Mouse (Mus musculus): ENCODE data around the gene Gm20388. TPM values are rescaled to one million over a fixed set of nuclear protein-coding genes. Genes with fewer than 3 reads are reported as not detected.
A peak's percentile ranks its signal among the peaks of the same experiment; 100 is the strongest.

The Gm20388 gene
- polyA plus RNA-seq, 1 experiment from 2014 or later, result not detected

DNA sequence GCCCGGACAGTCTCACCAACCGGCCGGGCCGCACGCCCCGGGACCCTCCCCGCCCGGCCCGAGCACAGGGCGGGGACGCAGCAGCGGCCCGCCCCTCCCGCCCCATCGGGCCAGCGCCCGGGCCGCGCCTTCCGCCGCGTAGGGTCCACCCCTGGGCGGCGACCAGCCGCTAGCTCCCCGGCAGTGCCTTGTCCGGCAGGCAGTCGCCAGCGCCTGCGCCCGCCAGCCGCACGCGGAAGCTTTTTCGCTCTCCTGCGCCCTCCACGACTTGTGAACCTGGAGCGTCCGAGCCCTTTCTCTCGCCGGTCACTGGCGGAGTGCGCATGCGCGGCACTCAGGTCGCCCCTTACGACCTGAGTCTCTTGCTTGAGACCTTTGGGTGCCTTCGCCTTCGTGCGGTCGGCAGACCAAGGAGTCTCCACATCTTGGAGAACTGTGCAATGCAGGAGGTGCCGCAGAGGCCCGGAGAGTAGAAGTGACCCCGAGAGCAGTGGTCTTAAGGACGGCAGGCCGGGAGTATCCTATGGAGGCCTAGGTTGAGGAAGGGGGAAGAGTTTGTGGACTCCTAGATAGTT lies 4072.3 kb downstream of the Gm20388 start, which contains the start of gene Abcb10:
Abcb10 (minus strand) TSS at position 297 of the 575 bp plus-strand sequence.
- Histone ChIP-seq H3K9me3 (no peaks in the 10 kb centered on the region), H3K27ac (peak within 1 kb of the TSS; percentile 83), H3K4me1 (peaks cover 8% of the 10 kb centered on the region; the same call in 1 of the 2 replicates), H3K27me3 (no peaks in the 10 kb centered on the region), H3K4me3 (peak within 1 kb of the TSS; percentile 76), H3K36me3 (no peaks in the 10 kb centered on the region), H3K9ac (peak within 1 kb of the TSS; percentile 82), H3K4me2 (replicated peaks) (peak within 1 kb of the TSS; percentile 92)
- WGBS, result under 1% methylated on average over 54 of the region's 56 CpGs
- peak; percentile 92 for ATAC-seq (ENCODE audit: insufficient number of reproducible peaks, insufficient read depth, low FRiP score, low TSS enrichment)

DNA sequence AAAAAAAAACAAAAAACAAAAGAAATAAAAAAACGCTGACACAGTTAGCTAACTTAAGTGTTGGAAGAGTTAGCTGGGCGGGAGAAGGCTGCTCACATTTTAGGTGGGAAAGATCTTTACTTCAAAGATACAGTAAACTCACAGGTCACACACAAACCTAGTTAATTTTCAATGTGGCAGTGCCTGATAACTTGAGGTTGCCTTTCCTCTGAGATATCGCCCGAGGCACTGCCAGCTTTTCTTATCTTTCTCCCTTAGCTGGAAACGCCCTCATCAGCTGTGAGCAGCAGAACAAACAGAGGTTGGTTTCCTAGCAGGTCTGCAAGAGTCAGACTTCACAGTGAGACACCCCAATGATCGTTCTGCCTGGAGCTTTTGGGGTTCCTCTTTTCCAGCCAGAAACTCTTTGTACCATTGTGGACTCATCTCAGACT lies 4078.0 kb downstream of the Gm20388 start:
- no peak overlapping the region for H3K4me3 ChIP-seq
- WGBS, result 58% methylated on average over 6 of the region's 6 CpGs
- no peak for ATAC-seq (ENCODE audit: insufficient number of reproducible peaks, insufficient read depth, low FRiP score, low TSS enrichment)

DNA sequence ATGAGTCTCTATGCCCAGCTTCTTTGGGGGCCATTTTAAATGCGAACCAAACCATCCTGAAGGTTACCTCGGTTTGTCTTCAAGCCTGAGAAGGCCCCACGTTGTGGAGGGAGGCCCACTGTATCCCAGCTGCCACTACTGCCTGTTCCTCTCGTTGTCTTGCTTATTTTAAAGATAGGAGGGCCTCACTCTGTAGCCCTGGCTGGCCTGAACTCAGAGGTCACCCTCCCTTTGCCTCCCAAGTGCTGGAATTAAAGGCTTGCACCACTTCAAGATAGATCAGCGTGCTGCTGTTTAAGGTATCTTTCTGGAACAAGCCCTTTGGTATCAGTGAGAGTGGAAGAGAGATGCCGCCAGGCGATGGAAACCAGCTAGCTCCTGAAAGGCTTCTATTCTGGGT lies 4078.5 kb downstream of the Gm20388 start:
- Histone ChIP-seq H3K4me2 (replicated peaks) (no peak overlapping the region), H3K27ac (no peak overlapping the region), H3K27me3 (no peaks in the 10 kb centered on the region), H3K9me3 (no peaks in the 10 kb centered on the region), H3K36me3 (0 out of 2 replicates have a peak, but pooled peaks cover under 1% of the 10 kb centered on the region), H3K4me1 (no peaks in the 10 kb centered on the region), H3K4me3 (no peak overlapping the region), H3K9ac (no peak overlapping the region)
- no peak for ATAC-seq (ENCODE audit: insufficient number of reproducible peaks, insufficient read depth, low FRiP score, low TSS enrichment)
- WGBS, result 72% methylated on average over 7 of the region's 7 CpGs

More for the DNA sequence above, 4078.0 kb downstream of the Gm20388 start:
- Histone ChIP-seq H3K27ac (no peak overlapping the region), H3K27me3 (no peaks in the 10 kb centered on the region), H3K36me3 (no peaks in the 10 kb centered on the region), H3K9ac (no peak overlapping the region), H3K4me1 (no peaks in the 10 kb centered on the region), H3K4me2 (replicated peaks) (no peak overlapping the region), H3K9me3 (no peaks in the 10 kb centered on the region)

DNA sequence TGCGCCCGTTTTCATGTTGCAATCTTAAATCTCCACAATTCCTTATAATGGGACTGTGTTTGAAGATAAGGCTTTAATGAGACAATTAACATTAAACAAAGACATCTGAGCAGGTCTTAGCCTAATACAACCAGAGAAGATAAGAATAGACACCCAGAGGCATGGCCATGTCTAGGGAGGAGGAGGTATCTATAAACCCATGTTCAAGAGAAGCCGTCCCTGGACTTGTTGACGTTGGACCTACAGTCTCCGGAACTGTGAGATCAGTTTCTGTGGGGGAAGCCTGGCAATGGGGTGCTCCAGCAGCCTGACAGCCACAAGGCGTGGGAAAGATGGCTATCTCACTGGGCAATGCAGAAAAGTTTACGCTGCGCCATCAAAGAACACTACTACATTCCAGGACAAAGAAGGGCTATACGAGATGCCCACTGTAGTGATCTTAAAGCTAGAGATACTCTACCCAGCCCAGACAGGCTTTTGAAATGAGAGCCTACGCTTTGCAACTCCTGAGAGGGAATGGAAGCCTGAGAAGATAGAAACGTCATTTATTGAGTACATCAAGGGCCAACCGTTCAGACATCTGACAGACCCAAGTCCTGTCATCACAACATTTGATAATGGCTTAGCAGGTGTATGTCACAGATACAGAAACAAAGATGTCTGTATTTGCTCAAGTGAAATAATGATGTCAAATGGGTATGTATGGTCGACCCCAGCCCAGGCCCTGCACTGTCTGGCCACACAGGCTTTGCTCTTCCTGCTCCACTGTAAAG lies 4079.8 kb downstream of the Gm20388 start:
- WGBS, result 91% methylated on average over 13 of the region's 13 CpGs
- Histone ChIP-seq H3K9me3 (no peaks in the 10 kb centered on the region), H3K27me3 (no peaks in the 10 kb centered on the region), H3K4me3 (no peak overlapping the region), H3K4me2 (replicated peaks) (no peak overlapping the region), H3K27ac (no peak overlapping the region), H3K4me1 (no peaks in the 10 kb centered on the region), H3K9ac (no peak overlapping the region), H3K36me3 (peaks cover 11% of the 10 kb centered on the region; the same call in 1 of the 2 replicates)
- no peak for ATAC-seq (ENCODE audit: insufficient number of reproducible peaks, insufficient read depth, low FRiP score, low TSS enrichment)

DNA sequence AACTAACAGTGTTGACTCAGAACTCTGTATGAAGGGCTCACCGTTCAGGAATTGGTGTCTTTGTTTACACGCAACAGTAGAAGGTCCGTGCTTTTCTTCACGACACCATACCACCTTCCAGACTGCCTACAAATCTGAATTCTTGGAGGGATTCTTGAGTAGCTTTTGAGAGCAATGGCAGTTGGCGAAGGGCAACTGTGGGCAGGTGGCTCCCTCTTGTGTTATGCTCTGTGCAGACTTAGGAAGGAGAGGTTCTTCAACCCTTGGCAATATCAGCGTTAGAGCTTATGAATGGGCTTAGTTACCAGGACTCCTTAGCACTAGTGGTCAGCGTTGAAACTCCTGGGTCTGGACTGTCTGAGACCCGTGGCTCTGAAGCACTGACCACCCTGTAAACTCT lies 4081.9 kb downstream of the Gm20388 start:
- no peak overlapping the region for H3K9ac ChIP-seq
- ATAC-seq (ENCODE audit: insufficient number of reproducible peaks, insufficient read depth, low FRiP score, low TSS enrichment), result no peak
- H3K36me3 ChIP-seq, result peaks cover 25% of the 10 kb centered on the region
- no peak overlapping the region for H3K4me3 ChIP-seq
- H3K27ac ChIP-seq, result no peak overlapping the region
- H3K9me3 ChIP-seq, result no peaks in the 10 kb centered on the region
- H3K4me2 ChIP-seq (replicated peaks), result no peak overlapping the region
- 84% methylated on average over 8 of the region's 8 CpGs for WGBS
- no peaks in the 10 kb centered on the region for H3K27me3 ChIP-seq
- no peaks in the 10 kb centered on the region for H3K4me1 ChIP-seq

DNA sequence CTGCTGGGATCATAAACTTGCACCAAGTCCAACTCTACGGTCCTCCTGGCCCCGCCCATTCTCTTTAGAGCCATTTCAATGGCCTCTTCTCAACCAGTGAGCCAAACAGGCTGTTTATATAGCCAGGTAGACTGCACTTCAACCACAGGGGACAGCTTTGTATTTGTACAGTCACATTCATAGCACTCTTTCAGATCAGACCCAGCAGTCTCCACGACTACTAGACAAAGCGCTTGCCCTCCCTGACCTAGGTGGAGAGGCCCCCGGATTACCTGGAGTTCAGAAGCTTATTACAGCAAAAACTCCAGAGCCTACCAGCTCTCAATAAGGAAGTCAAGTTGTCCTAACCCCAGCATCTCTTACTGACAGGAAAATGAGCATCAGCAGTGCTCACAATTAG lies 4083.0 kb downstream of the Gm20388 start:
- Histone ChIP-seq H3K4me3 (no peak overlapping the region), H3K9ac (no peak overlapping the region), H3K27me3 (no peaks in the 10 kb centered on the region), H3K4me1 (no peaks in the 10 kb centered on the region), H3K36me3 (peaks cover 29% of the 10 kb centered on the region), H3K4me2 (replicated peaks) (no peak overlapping the region), H3K27ac (no peak overlapping the region), H3K9me3 (no peaks in the 10 kb centered on the region)
- WGBS, result 87% methylated on average over 5 of the region's 5 CpGs
- no peak for ATAC-seq (ENCODE audit: insufficient number of reproducible peaks, insufficient read depth, low FRiP score, low TSS enrichment)

DNA sequence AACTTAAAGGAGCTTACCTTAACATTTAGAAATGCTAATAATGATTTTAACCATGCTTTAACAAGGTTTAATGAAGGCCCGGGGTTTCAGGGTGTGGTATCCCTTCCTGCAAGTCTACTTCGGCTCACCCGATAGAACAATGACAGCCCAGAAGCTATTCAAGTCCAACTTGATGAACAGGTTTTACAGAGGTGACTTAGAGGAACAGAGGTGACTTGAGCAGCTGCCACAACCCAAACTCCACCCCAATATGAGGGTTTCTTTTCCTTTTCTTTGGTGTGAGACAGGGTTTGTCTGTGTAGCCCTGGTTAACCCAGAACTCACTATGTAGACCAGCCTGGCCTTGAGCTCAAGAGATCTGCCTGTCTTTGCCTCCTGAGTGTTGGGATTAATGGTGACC lies 4083.4 kb downstream of the Gm20388 start:
- no peaks in the 10 kb centered on the region for H3K27me3 ChIP-seq
- H3K9ac ChIP-seq, result no peak overlapping the region
- H3K4me2 ChIP-seq (replicated peaks), result no peak overlapping the region
- 0 out of 2 replicates have a peak overlapping the region, but pooled peaks have one; percentile 11 for H3K27ac ChIP-seq
- no peaks in the 10 kb centered on the region for H3K4me1 ChIP-seq
- H3K4me3 ChIP-seq, result no peak overlapping the region
- 84% methylated on average over 3 of the region's 3 CpGs for WGBS
- no peak for ATAC-seq (ENCODE audit: insufficient number of reproducible peaks, insufficient read depth, low FRiP score, low TSS enrichment)
- H3K9me3 ChIP-seq, result no peaks in the 10 kb centered on the region
- H3K36me3 ChIP-seq, result peaks cover 29% of the 10 kb centered on the region

DNA sequence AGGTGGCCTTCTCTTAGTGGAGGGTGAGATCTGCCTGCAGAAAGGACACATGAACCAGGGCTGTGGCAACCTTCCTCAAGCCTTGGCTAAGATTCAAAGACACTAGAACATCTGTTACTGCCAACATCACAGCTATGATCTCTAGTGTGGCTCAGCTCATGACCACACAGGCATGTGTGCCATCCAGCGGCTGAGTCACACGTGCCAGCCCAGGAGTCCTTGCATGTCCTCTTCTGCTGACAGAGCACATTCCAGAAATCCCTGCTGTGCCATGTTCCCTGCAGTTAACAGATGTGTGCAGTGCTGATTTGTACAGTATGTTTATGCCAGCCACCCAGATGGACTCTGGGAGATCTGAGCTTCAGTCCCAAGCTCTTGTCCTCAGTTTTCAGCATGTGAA lies 4088.9 kb downstream of the Gm20388 start:
- ATAC-seq (ENCODE audit: insufficient number of reproducible peaks, insufficient read depth, low FRiP score, low TSS enrichment), result no peak
- Histone ChIP-seq H3K4me3 (no peak overlapping the region), H3K36me3 (peaks cover 67% of the 10 kb centered on the region), H3K4me1 (no peaks in the 10 kb centered on the region), H3K27ac (no peak overlapping the region), H3K4me2 (replicated peaks) (no peak overlapping the region), H3K9ac (no peak overlapping the region), H3K9me3 (no peaks in the 10 kb centered on the region), H3K27me3 (no peaks in the 10 kb centered on the region)
- 88% methylated on average over 2 of the region's 2 CpGs for WGBS

DNA sequence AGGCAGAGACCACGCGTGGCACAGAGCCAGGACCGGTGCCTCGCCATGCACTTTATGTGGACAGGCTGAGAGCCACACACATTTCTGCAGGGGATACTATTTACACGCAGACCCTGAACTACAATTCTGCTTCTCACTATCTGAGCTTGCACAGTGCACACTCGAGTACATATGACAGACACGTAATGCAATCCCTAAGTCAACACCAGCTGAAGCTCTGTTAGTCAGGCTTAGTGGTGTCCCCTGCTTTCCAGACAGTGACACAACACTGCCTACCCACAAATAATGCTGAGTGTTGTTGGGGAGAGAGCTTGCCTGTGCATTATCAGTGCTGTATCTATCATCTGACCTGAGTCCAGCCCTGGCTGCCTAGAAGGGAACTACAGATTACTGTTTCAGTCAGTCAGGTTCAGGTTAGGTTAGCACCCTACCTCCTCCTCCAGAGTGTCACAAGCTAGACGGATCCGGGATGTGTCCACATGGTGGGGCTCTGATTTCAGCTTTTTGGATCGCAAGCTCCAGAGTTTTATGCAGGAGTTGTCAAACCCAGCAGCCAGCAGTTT lies 4092.0 kb downstream of the Gm20388 start:
- Histone ChIP-seq H3K36me3 (peaks cover 75% of the 10 kb centered on the region), H3K4me1 (no peaks in the 10 kb centered on the region), H3K4me3 (no peak overlapping the region), H3K9me3 (no peaks in the 10 kb centered on the region), H3K4me2 (replicated peaks) (no peak overlapping the region), H3K27me3 (no peaks in the 10 kb centered on the region), H3K9ac (no peak overlapping the region), H3K27ac (no peak overlapping the region)
- 88% methylated on average over 10 of the region's 10 CpGs for WGBS
- ATAC-seq (ENCODE audit: insufficient number of reproducible peaks, insufficient read depth, low FRiP score, low TSS enrichment), result no peak

DNA sequence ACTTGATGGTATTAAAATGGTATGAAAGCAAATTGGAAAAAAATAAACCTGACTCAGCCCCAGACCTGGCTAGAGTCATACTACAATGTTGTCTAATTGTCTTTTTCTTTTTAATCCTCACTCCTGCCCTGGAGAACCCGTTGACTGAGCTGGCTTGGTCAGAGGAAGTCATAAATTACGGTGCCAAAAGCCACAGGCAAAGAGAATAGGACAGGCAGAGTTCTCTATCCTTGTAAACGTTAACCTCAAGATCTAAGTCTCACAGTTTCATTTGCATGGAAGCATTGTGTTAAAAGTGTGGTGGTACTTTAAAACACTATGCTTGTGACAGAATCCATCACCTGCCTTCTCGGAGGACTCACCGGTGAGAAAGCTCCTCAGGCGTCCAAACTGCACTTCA lies 4097.2 kb downstream of the Gm20388 start:
- Histone ChIP-seq H3K4me2 (replicated peaks) (no peak overlapping the region), H3K27me3 (no peaks in the 10 kb centered on the region), H3K4me3 (no peak overlapping the region), H3K36me3 (peaks cover 69% of the 10 kb centered on the region), H3K27ac (no peak overlapping the region), H3K9me3 (no peaks in the 10 kb centered on the region), H3K4me1 (no peaks in the 10 kb centered on the region), H3K9ac (no peak overlapping the region)
- no peak for ATAC-seq (ENCODE audit: insufficient number of reproducible peaks, insufficient read depth, low FRiP score, low TSS enrichment)
- WGBS, result 93% methylated on average over 6 of the region's 6 CpGs

DNA sequence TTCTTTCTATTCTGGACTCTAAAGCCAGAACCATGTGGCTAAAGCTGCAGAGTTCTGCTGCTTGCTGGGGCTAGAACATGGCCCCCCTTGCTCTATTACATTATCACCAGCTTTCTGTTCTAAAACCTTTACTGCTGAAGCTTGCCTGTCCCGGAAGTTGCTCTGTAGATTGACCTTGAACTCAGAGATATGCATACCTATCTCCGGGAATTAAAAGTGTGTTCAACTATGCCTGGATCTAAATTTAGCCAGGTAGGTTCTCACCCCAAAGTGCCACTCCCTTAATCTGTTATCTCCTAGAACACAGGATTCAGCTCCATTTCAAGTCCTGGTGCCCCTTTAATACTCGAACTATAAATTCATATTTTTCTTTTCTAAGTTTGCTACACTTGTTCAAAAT lies 4100.9 kb downstream of the Gm20388 start:
- Histone ChIP-seq H3K36me3 (peaks cover 33% of the 10 kb centered on the region), H3K4me1 (no peaks in the 10 kb centered on the region), H3K4me3 (no peak overlapping the region), H3K27ac (no peak overlapping the region), H3K9ac (no peak overlapping the region), H3K27me3 (no peaks in the 10 kb centered on the region), H3K4me2 (replicated peaks) (no peak overlapping the region), H3K9me3 (no peaks in the 10 kb centered on the region)
- no peak for ATAC-seq (ENCODE audit: insufficient number of reproducible peaks, insufficient read depth, low FRiP score, low TSS enrichment)
- WGBS, result 85% methylated on average over 3 of the region's 3 CpGs
